Mouse (Mus musculus) forebrain, embryonic 11.5 days (tissue): ENCODE results near the gene Dapk3. TPM values are rescaled to one million over a fixed set of nuclear protein-coding genes. Genes with fewer than 3 reads are reported as not detected.

ENCODE experiments used
- ATAC-seq: fragments of 200-750 bp; cut with Nextera tagmentation; replicated peaks from 2 replicates; pipeline ENCODE4 v1.8.0; 2017; ENCODE audit warnings: moderate TSS enrichment; ENCODE audit not compliant: low FRiP score
- DNase-seq: peaks from one replicate; pipeline ENCODE4 v3.0.0-alpha.2; 2017; ENCODE audit warnings: low spot score
- H3K27ac ChIP-seq: fragments of 300-500 bp; sonication (generic); 2 replicates; pipeline ENCODE4 v1.5.1; 2014; ENCODE audit warnings: low read depth, low read length
- H3K27me3 ChIP-seq: fragments of 300-500 bp; sonication (generic); 2 replicates; pipeline ENCODE4 v1.6.1; 2014; ENCODE audit warnings: mild to moderate bottlenecking, low read length, mixed read lengths; ENCODE audit not compliant: control insufficient read depth, insufficient read depth
- H3K36me3 ChIP-seq: fragments of 300-500 bp; sonication (generic); 2 replicates; pipeline ENCODE4 v1.6.1; 2014; ENCODE audit warnings: mild to moderate bottlenecking, low read length, moderate library complexity, mixed read lengths; ENCODE audit not compliant: control insufficient read depth, insufficient read depth
- H3K4me1 ChIP-seq: fragments of 300-500 bp; sonication (generic); replicated peaks from 2 replicates; pipeline ENCODE4 v1.6.1; 2014; ENCODE audit warnings: low read length, mixed read lengths; ENCODE audit not compliant: control insufficient read depth, insufficient read depth
- H3K4me2 ChIP-seq: fragments of 300-500 bp; sonication (generic); 2 replicates; pipeline ENCODE4 v1.6.1; 2014; ENCODE audit warnings: low read depth, mild to moderate bottlenecking, low read length, moderate library complexity, mixed read lengths; ENCODE audit not compliant: severe bottlenecking
- H3K4me3 ChIP-seq: fragments of 300-500 bp; sonication (generic); 2 replicates; pipeline ENCODE4 v1.5.1; 2014; ENCODE audit warnings: low read depth, low read length
- H3K9ac ChIP-seq: fragments of 300-500 bp; sonication (generic); 2 replicates; pipeline ENCODE4 v1.6.1; 2014; ENCODE audit warnings: low read length
- H3K9me3 ChIP-seq: fragments of 300-500 bp; sonication (generic); 2 replicates; pipeline ENCODE4 v1.6.1; 2016; ENCODE audit warnings: low read length, mixed read lengths; ENCODE audit not compliant: control insufficient read depth
- WGBS: fragments of 180-500 bp; shearing (Covaris S2); extraction: QIAGEN DNeasy Blood & Tissue Kit; methylation state at CpG from one replicate; pipeline ENCODE4 v1.1.7; 2014; 5-methylcytosine and 5-hydroxymethylcytosine counted together
- polyA plus RNA-seq: library from polyadenylated mRNA; unstranded; fragments of >200 nt; fragmentation: Nextera tagmentation; extraction: Ambion mirVana; gene quantifications from 2 replicates; pipeline ENCODE4 v1.2.1, GENCODE M21; 2014

Dapk3 gene
- polyA plus RNA-seq, 1 experiment from 2014 or later, result 54.8 TPM

GRCm38 (mm10) chr10:81232580-81233225 lies 49.9 kb downstream of the Dapk3 start, which contains the start of gene Zfr2:
Gene Zfr2 (plus strand): TSS chr10:81233155.
- 8% methylated on average over 29 of the region's 29 CpGs for WGBS
- H3K9ac ChIP-seq, result peak within 1 kb of the TSS; percentile 78
- DNase-seq (peak; percentile 93), ATAC-seq (peak; percentile 79)
- peak within 1 kb of the TSS; percentile 56 for H3K4me2 ChIP-seq
- no peaks in the 10 kb centered on the region; the same call in 1 of the 2 replicates for H3K27me3 ChIP-seq
- no peaks in the 10 kb centered on the region for H3K9me3 ChIP-seq
- H3K36me3 ChIP-seq, result no peaks in the 10 kb centered on the region
- no peak within 1 kb of the TSS for H3K27ac ChIP-seq
- peak within 1 kb of the TSS; percentile 75 for H3K4me3 ChIP-seq
- peaks cover 7% of the 10 kb centered on the region; the same call in 1 of the 2 replicates for H3K4me1 ChIP-seq

- Histone ChIP-seq H3K36me3 (no peaks in the 10 kb centered on the region), H3K4me1 (peaks cover 7% of the 10 kb centered on the region; the same call in 1 of the 2 replicates), H3K9me3 (no peaks in the 10 kb centered on the region), H3K27ac (no peak overlapping the region), H3K9ac (peak overlapping the region; percentile 78), H3K4me2 (peak overlapping the region; percentile 56), H3K4me3 (peak overlapping the region; percentile 75), H3K27me3 (no peaks in the 10 kb centered on the region; the same call in 1 of the 2 replicates)
- DNase-seq (no peak), ATAC-seq (peak; percentile 69)
- WGBS, result 2% methylated on average over 28 of the region's 28 CpGs
Measured at GRCm38 (mm10) chr10:81233226-81233585, 50.4 kb downstream of the Dapk3 start.

DNA sequence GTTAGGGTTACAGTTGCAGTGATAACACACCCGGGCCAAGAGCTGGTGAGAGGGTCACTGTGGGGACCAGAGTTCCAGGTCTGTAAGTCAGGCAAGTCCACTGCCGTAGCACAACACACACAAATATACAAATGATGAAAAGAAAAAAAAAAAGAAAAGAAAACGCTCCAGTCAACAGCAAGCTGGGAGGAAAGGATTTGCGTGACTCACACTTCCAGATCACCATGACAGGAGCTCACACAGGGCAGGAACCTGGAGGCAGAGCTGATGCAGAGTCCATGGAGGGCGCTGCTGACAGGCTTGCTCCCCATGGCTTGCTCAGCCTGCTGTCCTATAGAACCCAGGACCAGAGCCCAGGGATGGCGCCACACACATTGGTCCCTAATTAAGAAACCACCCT lies 51.4 kb downstream of the Dapk3 start:
- H3K27ac ChIP-seq, result no peak overlapping the region
- H3K4me3 ChIP-seq, result no peak overlapping the region
- H3K4me1 ChIP-seq, result peaks cover 7% of the 10 kb centered on the region; the same call in 1 of the 2 replicates
- WGBS, result 84% methylated on average over 6 of the region's 6 CpGs
- H3K36me3 ChIP-seq, result no peaks in the 10 kb centered on the region
- no peaks in the 10 kb centered on the region for H3K9me3 ChIP-seq
- DNase-seq (no peak), ATAC-seq (no peak)
- H3K27me3 ChIP-seq, result peaks cover under 1% of the 10 kb centered on the region
- no peak overlapping the region for H3K9ac ChIP-seq
- H3K4me2 ChIP-seq, result no peak overlapping the region

GRCm38 (mm10) chr10:81236471-81237268 lies 53.9 kb downstream of the Dapk3 start:
- Histone ChIP-seq H3K9ac (no peak overlapping the region), H3K27me3 (peaks cover 10% of the 10 kb centered on the region)

GRCm38 (mm10) chr10:81238618-81239017 lies 55.8 kb downstream of the Dapk3 start:
- no peaks in the 10 kb centered on the region for H3K9me3 ChIP-seq
- H3K36me3 ChIP-seq, result no peaks in the 10 kb centered on the region
- WGBS, result 89% methylated on average over 2 of the region's 2 CpGs
- no peak overlapping the region for H3K9ac ChIP-seq
- H3K27ac ChIP-seq, result no peak overlapping the region
- DNase-seq, result no peak
- H3K27me3 ChIP-seq, result peaks cover 10% of the 10 kb centered on the region
- H3K4me2 ChIP-seq, result no peak overlapping the region
- H3K4me1 ChIP-seq, result peaks cover 8% of the 10 kb centered on the region
- no peak for ATAC-seq
- H3K4me3 ChIP-seq, result no peak overlapping the region

More at GRCm38 (mm10) chr10:81236471-81237268, 53.9 kb downstream of the Dapk3 start:
- H3K27ac ChIP-seq, result no peak overlapping the region
- ATAC-seq (no peak), DNase-seq (no peak)
- no peaks in the 10 kb centered on the region for H3K36me3 ChIP-seq
- H3K4me2 ChIP-seq, result no peak overlapping the region
- H3K4me3 ChIP-seq, result no peak overlapping the region
- WGBS, result 87% methylated on average over 12 of the region's 12 CpGs
- peaks cover 9% of the 10 kb centered on the region for H3K4me1 ChIP-seq
- H3K9me3 ChIP-seq, result no peaks in the 10 kb centered on the region

GRCm38 (mm10) chr10:81240876-81241275 lies 58.1 kb downstream of the Dapk3 start:
- H3K4me2 ChIP-seq, result no peak overlapping the region
- no peak overlapping the region for H3K27ac ChIP-seq
- H3K9me3 ChIP-seq, result no peaks in the 10 kb centered on the region
- peaks cover 6% of the 10 kb centered on the region for H3K4me1 ChIP-seq
- H3K27me3 ChIP-seq, result peaks cover 10% of the 10 kb centered on the region
- peak; percentile 85 for DNase-seq
- no peak overlapping the region for H3K9ac ChIP-seq
- ATAC-seq, result no peak
- WGBS, result 19% methylated on average over 13 of the region's 13 CpGs
- no peaks in the 10 kb centered on the region for H3K36me3 ChIP-seq
- H3K4me3 ChIP-seq, result no peak overlapping the region

GRCm38 (mm10) chr10:81242021-81242420 lies 59.2 kb downstream of the Dapk3 start:
- 91% methylated on average over 16 of the region's 16 CpGs for WGBS
- H3K27me3 ChIP-seq, result peaks cover 10% of the 10 kb centered on the region
- peaks cover 6% of the 10 kb centered on the region for H3K4me1 ChIP-seq

More at GRCm38 (mm10) chr10:81242021-81242420, 59.2 kb downstream of the Dapk3 start:
- no peak overlapping the region for H3K9ac ChIP-seq
- no peaks in the 10 kb centered on the region for H3K36me3 ChIP-seq
- H3K27ac ChIP-seq, result no peak overlapping the region
- H3K9me3 ChIP-seq, result no peaks in the 10 kb centered on the region
- no peak overlapping the region for H3K4me2 ChIP-seq
- no peak overlapping the region for H3K4me3 ChIP-seq
- DNase-seq, result no peak
- ATAC-seq, result no peak
